Comparison of ENCODE assay signal across 8 mouse cellular contexts in genomic region chr6:54041386-54042043, GRCm38 (mm10). TPM values are rescaled to one million over a fixed set of nuclear protein-coding genes. Genes with fewer than 3 reads are reported as not detected.
DNase-seq lines count a peak whose midpoint lies in the region; ATAC-seq and TF ChIP-seq lines count a peak whose summit lies in the region.
"Had no signal": no experiment of that assay in that cellular context is flagged by ENCODE, and none has a peak within 500 bp of the region (broad histone marks: within the 10 kb centered on the region; RNA-seq: fewer than 3 reads in every experiment).

No protein-coding gene starts in this region.

- peaks cover 15% of the 10 kb centered on the region for H3K27me3 ChIP-seq in lung, embryonic 14.5 days (ENCODE audit: insufficient read depth, low read length)
- H3K27me3 ChIP-seq in forebrain, embryonic 15.5 days: no peaks in the 10 kb centered on the region
- peaks cover 43% of the 10 kb centered on the region for H3K27me3 ChIP-seq in limb, embryonic 13.5 days
- H3K27me3 ChIP-seq in stomach, embryonic 15.5 days (replicated peaks): 0 out of 2 replicates have a peak, but pooled peaks cover 5% of the 10 kb centered on the region

- DNase-seq in lung, embryonic 14.5 days: no peak
- DNase-seq in lung, adult 18-20 months: no peak
- DNase-seq in layer of hippocampus, postnatal 14 days (ENCODE audit: low spot score in 2 of 2): no peak
- no peak for DNase-seq in left cerebral cortex, adult 11 months (ENCODE audit: low spot score)

- no peak for TF ChIP-seq CTCF in lung, embryonic 14.5 days (IDR thresholded peaks at IDR 0.05; ENCODE audit: low read depth)

- no peaks in the 10 kb centered on the region for H3K36me3 ChIP-seq in lung, embryonic 14.5 days (ENCODE audit: insufficient read depth)
- H3K36me3 ChIP-seq in forebrain, embryonic 15.5 days: no peaks in the 10 kb centered on the region
- H3K36me3 ChIP-seq in limb, embryonic 13.5 days: no peaks in the 10 kb centered on the region
- no peaks in the 10 kb centered on the region for H3K36me3 ChIP-seq in stomach, embryonic 15.5 days
- H3K36me3 ChIP-seq: heart, embryonic 15.5 days had no signal

- 33% methylated on average over 13 of the region's 13 CpGs for WGBS in lung, embryonic 14.5 days
- 12% methylated on average over 13 of the region's 13 CpGs for WGBS in forebrain, embryonic 15.5 days
- 14% methylated on average over 13 of the region's 13 CpGs for WGBS in limb, embryonic 13.5 days
- WGBS in stomach, embryonic 15.5 days: 42% methylated on average over 13 of the region's 13 CpGs

- H3K4me3 ChIP-seq in lung, embryonic 14.5 days (ENCODE audit: low read depth, low read length): peak overlapping the region; percentile 68; the same call in 1 of the 2 replicates
- H3K4me3 ChIP-seq in forebrain, embryonic 15.5 days: peak overlapping the region; percentile 92
- 0 out of 2 replicates have a peak overlapping the region, but pooled peaks have one; percentile 12 for H3K4me3 ChIP-seq in limb, embryonic 13.5 days
- no peak overlapping the region for H3K4me3 ChIP-seq in stomach, embryonic 15.5 days (replicated peaks)

- H3K9me3 ChIP-seq in lung, embryonic 14.5 days (ENCODE audit: low read depth, low read length): peaks cover 4% of the 10 kb centered on the region; the same call in 1 of the 2 replicates
- H3K9me3 ChIP-seq in forebrain, embryonic 15.5 days: no peaks in the 10 kb centered on the region
- H3K9me3 ChIP-seq in limb, embryonic 13.5 days: no peaks in the 10 kb centered on the region; the same call in 1 of the 2 replicates
- H3K9me3 ChIP-seq in stomach, embryonic 15.5 days: no peaks in the 10 kb centered on the region
- H3K9me3 ChIP-seq: heart, embryonic 15.5 days had no signal

- no peak overlapping the region for H3K9ac ChIP-seq in lung, embryonic 14.5 days
- peak overlapping the region; percentile 32 for H3K9ac ChIP-seq in forebrain, embryonic 15.5 days (replicated peaks)
- H3K9ac ChIP-seq in limb, embryonic 13.5 days: no peak overlapping the region
- H3K9ac ChIP-seq in stomach, embryonic 15.5 days: no peak overlapping the region
- H3K9ac ChIP-seq: heart, embryonic 15.5 days had no signal

- no peak for ATAC-seq in lung, embryonic 14.5 days (ENCODE audit: insufficient read depth)
- no peak for ATAC-seq in forebrain, embryonic 15.5 days (replicated peaks)
- ATAC-seq in limb, embryonic 13.5 days (ENCODE audit: low FRiP score, low read depth): no peak
- no peak for ATAC-seq in stomach, embryonic 15.5 days (ENCODE audit: insufficient read depth, low FRiP score, low read depth)

- H3K4me2 ChIP-seq in lung, embryonic 14.5 days: peak overlapping the region; percentile 95
- H3K4me2 ChIP-seq in forebrain, embryonic 15.5 days (replicated peaks): peak overlapping the region; percentile 84
- H3K4me2 ChIP-seq in limb, embryonic 13.5 days (replicated peaks): peak overlapping the region; percentile 92
- H3K4me2 ChIP-seq in stomach, embryonic 15.5 days: peak overlapping the region; percentile 97; the same call in 1 of the 2 replicates

- 0 out of 2 replicates have a peak, but pooled peaks cover 8% of the 10 kb centered on the region for H3K4me1 ChIP-seq in lung, embryonic 14.5 days (ENCODE audit: insufficient read depth)
- peaks cover 37% of the 10 kb centered on the region for H3K4me1 ChIP-seq in forebrain, embryonic 15.5 days
- H3K4me1 ChIP-seq in limb, embryonic 13.5 days: peaks cover 23% of the 10 kb centered on the region
- peaks cover 12% of the 10 kb centered on the region; the same call in 1 of the 2 replicates for H3K4me1 ChIP-seq in stomach, embryonic 15.5 days

- H3K27ac ChIP-seq in lung, embryonic 14.5 days (ENCODE audit: low read depth): no peak overlapping the region
- peak overlapping the region; percentile 99 for H3K27ac ChIP-seq in forebrain, embryonic 15.5 days (replicated peaks)
- no peak overlapping the region for H3K27ac ChIP-seq in limb, embryonic 13.5 days
- H3K27ac ChIP-seq in stomach, embryonic 15.5 days: no peak overlapping the region
- H3K27ac ChIP-seq: heart, embryonic 15.5 days had no signal

RNA-seq across cellular contexts. Expression of gene Chn2, which starts 2.2 kb away (rescaled TPM):
- polyA plus RNA-seq in lung, embryonic 14.5 days (2014; fragmentation: Nextera tagmentation; extraction: Ambion mirVana): 16.4 and 18.1 TPM in 2 replicates
- polyA plus RNA-seq in forebrain, embryonic 15.5 days (2015; fragmentation: Nextera tagmentation; extraction: Ambion mirVana): 41.6 and 46.2 TPM in 2 replicates
- 11.9 and 12.4 TPM in 2 replicates for polyA plus RNA-seq in limb, embryonic 13.5 days (2015; fragmentation: Nextera tagmentation; extraction: Ambion mirVana)
- 15.6 and 18.6 TPM in 2 replicates for polyA plus RNA-seq in stomach, embryonic 15.5 days (2015; fragmentation: Nextera tagmentation; extraction: Ambion mirVana)
- 10 to 100 TPM; 28.5 to 33.4 TPM for total RNA-seq in layer of hippocampus, postnatal 14 days (2021)
